Mouse (Mus musculus): ENCODE measurements around the gene Ppp3ca. TPM values are rescaled to one million over a fixed set of nuclear protein-coding genes. Genes with fewer than 3 reads are reported as not detected.

The Ppp3ca gene
- polyA plus RNA-seq, 1 experiment from 2014 or later = 145 TPM

- H3K9ac ChIP-seq (replicated peaks; ENCODE audit: low read length) = no peak overlapping the region
- DNase-seq = no peak
- ATAC-seq (ENCODE audit: low FRiP score, low TSS enrichment) = no peak
- no peaks in the 10 kb centered on the region for H3K4me1 ChIP-seq (ENCODE audit: control insufficient read depth, insufficient read depth, low read length)
- WGBS = 91% methylated on average over 5 of the region's 5 CpGs
- H3K4me2 ChIP-seq (ENCODE audit: low read length) = no peak overlapping the region
- H3K4me3 ChIP-seq (replicated peaks; ENCODE audit: low read depth, low read length) = no peak overlapping the region
- H3K27me3 ChIP-seq (ENCODE audit: control insufficient read depth, insufficient read depth, low read length) = no peaks in the 10 kb centered on the region
- no peak overlapping the region for H3K27ac ChIP-seq (replicated peaks; ENCODE audit: low read depth, low read length)
- no peaks in the 10 kb centered on the region for H3K9me3 ChIP-seq (ENCODE audit: control insufficient read depth, low read length)
- H3K36me3 ChIP-seq (ENCODE audit: control insufficient read depth, insufficient read depth, low read length) = no peaks in the 10 kb centered on the region
Measured at GRCm38 (mm10) chr3:136771700-136772099, 101.8 kb downstream of the Ppp3ca start.

GRCm38 (mm10) chr3:136773217-136773616, 103.3 kb downstream of the Ppp3ca start:
- no peak overlapping the region for H3K4me2 ChIP-seq (ENCODE audit: low read length)
- H3K36me3 ChIP-seq (ENCODE audit: control insufficient read depth, insufficient read depth, low read length) = no peaks in the 10 kb centered on the region
- H3K9me3 ChIP-seq (ENCODE audit: control insufficient read depth, low read length) = no peaks in the 10 kb centered on the region
- DNase-seq (no peak), ATAC-seq (ENCODE audit: low FRiP score, low TSS enrichment) (no peak)
- no peak overlapping the region for H3K4me3 ChIP-seq (replicated peaks; ENCODE audit: low read depth, low read length)
- H3K4me1 ChIP-seq (ENCODE audit: control insufficient read depth, insufficient read depth, low read length) = no peaks in the 10 kb centered on the region
- no peaks in the 10 kb centered on the region for H3K27me3 ChIP-seq (ENCODE audit: control insufficient read depth, insufficient read depth, low read length)
- no peak overlapping the region for H3K9ac ChIP-seq (replicated peaks; ENCODE audit: low read length)
- 79% methylated on average over 4 of the region's 4 CpGs for WGBS
- H3K27ac ChIP-seq (replicated peaks; ENCODE audit: low read depth, low read length) = no peak overlapping the region

DNA sequence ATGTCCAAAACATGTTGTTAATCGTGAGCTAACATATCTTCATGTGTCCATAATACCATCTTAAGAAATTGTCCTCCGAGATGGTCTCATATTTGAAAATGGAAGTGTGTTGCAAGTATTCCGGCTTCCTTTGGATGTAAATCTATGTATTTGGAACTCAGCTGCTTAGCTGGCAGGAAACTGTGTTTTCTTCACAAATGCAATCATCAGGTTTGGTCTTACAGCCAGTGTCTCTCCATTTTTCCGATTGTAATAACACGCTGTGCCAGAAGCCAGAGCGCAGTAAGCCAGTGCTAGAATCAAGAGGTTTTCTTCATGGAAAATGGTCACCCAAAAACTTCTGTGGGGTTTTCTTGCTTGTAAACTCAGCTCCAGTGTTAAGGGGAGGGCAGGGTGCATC, 104.3 kb downstream of the Ppp3ca start:
- no peak for DNase-seq
- 90% methylated on average over 6 of the region's 6 CpGs for WGBS

GRCm38 (mm10) chr3:136776525-136776924, 106.6 kb downstream of the Ppp3ca start:
- Histone ChIP-seq H3K9ac (replicated peaks; ENCODE audit: low read length) (no peak overlapping the region), H3K4me3 (replicated peaks; ENCODE audit: low read depth, low read length) (no peak overlapping the region), H3K27ac (replicated peaks; ENCODE audit: low read depth, low read length) (no peak overlapping the region), H3K4me1 (ENCODE audit: control insufficient read depth, insufficient read depth, low read length) (no peaks in the 10 kb centered on the region), H3K36me3 (ENCODE audit: control insufficient read depth, insufficient read depth, low read length) (no peaks in the 10 kb centered on the region), H3K9me3 (ENCODE audit: control insufficient read depth, low read length) (no peaks in the 10 kb centered on the region), H3K27me3 (ENCODE audit: control insufficient read depth, insufficient read depth, low read length) (no peaks in the 10 kb centered on the region), H3K4me2 (ENCODE audit: low read length) (no peak overlapping the region)
- no peak for ATAC-seq (ENCODE audit: low FRiP score, low TSS enrichment)
- 93% methylated on average over 4 of the region's 4 CpGs for WGBS
- no peak for DNase-seq

More for the DNA sequence above, 104.3 kb downstream of the Ppp3ca start:
- Histone ChIP-seq H3K27me3 (ENCODE audit: control insufficient read depth, insufficient read depth, low read length) (no peaks in the 10 kb centered on the region), H3K4me3 (replicated peaks; ENCODE audit: low read depth, low read length) (no peak overlapping the region), H3K36me3 (ENCODE audit: control insufficient read depth, insufficient read depth, low read length) (no peaks in the 10 kb centered on the region), H3K27ac (replicated peaks; ENCODE audit: low read depth, low read length) (no peak overlapping the region), H3K4me2 (ENCODE audit: low read length) (no peak overlapping the region), H3K4me1 (ENCODE audit: control insufficient read depth, insufficient read depth, low read length) (no peaks in the 10 kb centered on the region), H3K9ac (replicated peaks; ENCODE audit: low read length) (no peak overlapping the region), H3K9me3 (ENCODE audit: control insufficient read depth, low read length) (no peaks in the 10 kb centered on the region)
- ATAC-seq (ENCODE audit: low FRiP score, low TSS enrichment) = no peak

DNA sequence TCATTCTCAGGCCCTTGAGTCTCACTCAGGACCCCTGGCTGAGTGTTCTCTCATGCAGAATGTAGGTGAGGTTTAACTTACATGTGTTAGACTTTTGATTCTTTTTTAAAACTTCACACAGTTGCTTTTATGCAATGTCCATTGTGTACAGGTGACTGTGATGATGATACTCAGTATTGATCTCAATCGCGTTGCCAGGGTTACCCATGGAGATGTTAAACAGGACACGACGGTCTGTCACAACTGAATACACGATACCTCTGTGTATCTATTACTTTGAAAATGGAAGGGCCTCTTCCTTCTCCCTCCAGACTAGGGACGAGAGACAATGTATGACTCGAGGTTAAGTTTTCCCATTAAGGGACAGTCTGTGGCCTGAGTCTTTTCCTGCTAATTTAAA, 107.5 kb downstream of the Ppp3ca start:
- no peak overlapping the region for H3K27ac ChIP-seq (replicated peaks; ENCODE audit: low read depth, low read length)
- H3K4me2 ChIP-seq (ENCODE audit: low read length) = no peak overlapping the region
- no peaks in the 10 kb centered on the region for H3K4me1 ChIP-seq (ENCODE audit: control insufficient read depth, insufficient read depth, low read length)
- DNase-seq = no peak
- H3K4me3 ChIP-seq (replicated peaks; ENCODE audit: low read depth, low read length) = no peak overlapping the region
- no peak overlapping the region for H3K9ac ChIP-seq (replicated peaks; ENCODE audit: low read length)
- H3K27me3 ChIP-seq (ENCODE audit: control insufficient read depth, insufficient read depth, low read length) = no peaks in the 10 kb centered on the region
- H3K36me3 ChIP-seq (ENCODE audit: control insufficient read depth, insufficient read depth, low read length) = no peaks in the 10 kb centered on the region
- no peaks in the 10 kb centered on the region for H3K9me3 ChIP-seq (ENCODE audit: control insufficient read depth, low read length)
- ATAC-seq (ENCODE audit: low FRiP score, low TSS enrichment) = no peak
- 81% methylated on average over 7 of the region's 7 CpGs for whole genome bisulfite sequencing

DNA sequence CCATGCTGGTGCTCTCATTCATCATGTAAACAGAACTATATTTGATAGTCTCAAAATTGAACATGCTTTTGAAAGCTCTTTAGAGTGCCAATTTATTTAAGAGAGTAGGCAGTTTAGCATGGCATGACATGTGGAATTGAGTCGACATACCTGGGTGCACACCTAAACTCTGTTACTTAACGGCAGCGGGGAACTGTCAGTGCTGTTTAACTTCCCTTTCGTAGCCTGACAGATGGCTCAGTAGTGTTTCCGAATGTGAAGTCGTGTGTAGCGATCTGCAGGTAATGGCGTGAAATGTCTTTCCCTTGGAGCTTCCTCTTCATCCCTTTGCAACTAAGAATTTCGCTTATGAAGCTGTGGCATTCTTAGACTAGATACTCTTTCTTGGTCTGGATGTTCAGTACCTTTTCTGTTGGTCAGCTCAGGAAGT, 107.9 kb downstream of the Ppp3ca start:
- no peaks in the 10 kb centered on the region for H3K4me1 ChIP-seq (ENCODE audit: control insufficient read depth, insufficient read depth, low read length)
- no peak overlapping the region for H3K9ac ChIP-seq (replicated peaks; ENCODE audit: low read length)
- WGBS = 87% methylated on average over 9 of the region's 9 CpGs
- H3K9me3 ChIP-seq (ENCODE audit: control insufficient read depth, low read length) = no peaks in the 10 kb centered on the region
- H3K4me2 ChIP-seq (ENCODE audit: low read length) = no peak overlapping the region
- no peaks in the 10 kb centered on the region for H3K27me3 ChIP-seq (ENCODE audit: control insufficient read depth, insufficient read depth, low read length)
- no peak overlapping the region for H3K4me3 ChIP-seq (replicated peaks; ENCODE audit: low read depth, low read length)
- no peaks in the 10 kb centered on the region for H3K36me3 ChIP-seq (ENCODE audit: control insufficient read depth, insufficient read depth, low read length)
- no peak for DNase-seq
- ATAC-seq (ENCODE audit: low FRiP score, low TSS enrichment) = no peak
- no peak overlapping the region for H3K27ac ChIP-seq (replicated peaks; ENCODE audit: low read depth, low read length)

GRCm38 (mm10) chr3:136780321-136780720, 110.4 kb downstream of the Ppp3ca start:
- Histone ChIP-seq H3K4me1 (ENCODE audit: control insufficient read depth, insufficient read depth, low read length) (no peaks in the 10 kb centered on the region), H3K27ac (replicated peaks; ENCODE audit: low read depth, low read length) (no peak overlapping the region), H3K27me3 (ENCODE audit: control insufficient read depth, insufficient read depth, low read length) (no peaks in the 10 kb centered on the region), H3K4me2 (ENCODE audit: low read length) (no peak overlapping the region), H3K9me3 (ENCODE audit: control insufficient read depth, low read length) (no peaks in the 10 kb centered on the region), H3K9ac (replicated peaks; ENCODE audit: low read length) (no peak overlapping the region), H3K4me3 (replicated peaks; ENCODE audit: low read depth, low read length) (no peak overlapping the region), H3K36me3 (ENCODE audit: control insufficient read depth, insufficient read depth, low read length) (no peaks in the 10 kb centered on the region)
- WGBS = 92% methylated on average over 3 of the region's 3 CpGs
- DNase-seq (no peak), ATAC-seq (ENCODE audit: low FRiP score, low TSS enrichment) (no peak)

GRCm38 (mm10) chr3:136782058-136782457, 112.1 kb downstream of the Ppp3ca start:
- H3K4me1 ChIP-seq (ENCODE audit: control insufficient read depth, insufficient read depth, low read length) = 0 out of 2 replicates have a peak, but pooled peaks cover 3% of the 10 kb centered on the region
- no peaks in the 10 kb centered on the region for H3K36me3 ChIP-seq (ENCODE audit: control insufficient read depth, insufficient read depth, low read length)
- no peak overlapping the region for H3K4me3 ChIP-seq (replicated peaks; ENCODE audit: low read depth, low read length)
- ATAC-seq (ENCODE audit: low FRiP score, low TSS enrichment) (no peak), DNase-seq (no peak)
- no peaks in the 10 kb centered on the region for H3K27me3 ChIP-seq (ENCODE audit: control insufficient read depth, insufficient read depth, low read length)
- H3K27ac ChIP-seq (replicated peaks; ENCODE audit: low read depth, low read length) = no peak overlapping the region
- H3K4me2 ChIP-seq (ENCODE audit: low read length) = no peak overlapping the region
- H3K9ac ChIP-seq (replicated peaks; ENCODE audit: low read length) = no peak overlapping the region
- H3K9me3 ChIP-seq (ENCODE audit: control insufficient read depth, low read length) = no peaks in the 10 kb centered on the region

DNA sequence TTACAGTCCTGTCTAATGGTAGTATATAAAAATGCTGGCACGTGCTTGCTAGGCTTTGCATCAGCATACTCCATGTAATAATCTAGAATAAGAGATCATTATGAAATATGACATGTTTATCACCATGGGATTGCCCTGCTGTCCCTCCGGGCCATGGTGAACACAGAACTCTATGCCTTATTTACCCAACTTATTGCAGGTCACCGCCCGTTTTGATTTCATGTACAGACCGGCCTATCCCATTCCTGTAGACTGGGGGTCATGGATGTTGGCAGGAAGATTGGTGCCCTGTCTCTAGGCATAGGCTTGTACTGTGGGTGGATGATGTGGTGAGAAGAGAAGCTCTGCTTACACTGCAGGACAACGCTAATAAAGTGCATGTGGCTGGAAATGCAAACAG, 115.8 kb downstream of the Ppp3ca start:
- Histone ChIP-seq H3K9me3 (ENCODE audit: control insufficient read depth, low read length) (no peaks in the 10 kb centered on the region), H3K4me1 (ENCODE audit: control insufficient read depth, insufficient read depth, low read length) (peaks cover 11% of the 10 kb centered on the region), H3K4me2 (ENCODE audit: low read length) (no peak overlapping the region), H3K9ac (replicated peaks; ENCODE audit: low read length) (no peak overlapping the region), H3K27me3 (ENCODE audit: control insufficient read depth, insufficient read depth, low read length) (no peaks in the 10 kb centered on the region), H3K4me3 (replicated peaks; ENCODE audit: low read depth, low read length) (no peak overlapping the region), H3K27ac (replicated peaks; ENCODE audit: low read depth, low read length) (no peak overlapping the region), H3K36me3 (ENCODE audit: control insufficient read depth, insufficient read depth, low read length) (no peaks in the 10 kb centered on the region)
- ATAC-seq (ENCODE audit: low FRiP score, low TSS enrichment) (no peak), DNase-seq (no peak)
- 92% methylated on average over 6 of the region's 6 CpGs for WGBS

Data from midbrain, embryonic 14.5 days (tissue).